Mouse (Mus musculus): ENCODE data around the gene Nap1l4. TPM values are rescaled to one million over a fixed set of nuclear protein-coding genes. Genes with fewer than 3 reads are reported as not detected.

Gene Nap1l4
- polyA plus RNA-seq (2015; fragmentation: Nextera tagmentation; extraction: Ambion mirVana) = 196 and 204 TPM in 2 replicates

DNA sequence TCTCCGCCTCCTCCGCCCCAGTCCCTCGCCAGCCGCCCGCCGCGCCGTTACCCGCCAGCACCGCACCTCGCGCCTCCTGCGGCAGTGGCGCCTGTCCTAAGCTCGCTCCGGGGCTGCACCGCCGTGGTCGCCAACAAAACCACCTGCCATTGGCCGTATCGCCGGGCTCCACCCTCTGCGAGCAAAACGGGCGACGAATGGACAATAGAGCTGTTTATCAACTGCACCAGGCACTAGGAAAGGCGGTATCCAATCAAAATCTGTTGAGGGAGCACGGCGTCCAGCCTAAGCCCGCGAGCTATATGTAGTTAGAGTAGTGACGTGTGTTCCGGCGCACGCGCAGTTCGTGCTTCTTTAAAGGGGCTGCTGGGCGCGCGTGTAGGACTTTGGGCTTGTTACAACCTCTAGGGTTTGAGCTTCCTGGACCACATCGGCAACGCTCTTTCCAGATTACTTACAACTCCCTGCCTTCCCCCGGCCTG, at the start of gene Nap1l4:
TSS of gene Nap1l4 (minus strand) at position 131 of the 482 bp plus-strand sequence.
- H3K4me2 ChIP-seq (ENCODE audit: low read depth, low read length) = peak within 1 kb of the TSS; percentile 90
- no peaks in the 10 kb centered on the region for H3K36me3 ChIP-seq (ENCODE audit: control insufficient read depth, insufficient read depth, low read length)
- no peaks in the 10 kb centered on the region for H3K27me3 ChIP-seq (ENCODE audit: control insufficient read depth, insufficient read depth, low read length)
- peak within 1 kb of the TSS; percentile 97 for H3K27ac ChIP-seq (ENCODE audit: low read length)
- H3K4me3 ChIP-seq (replicated peaks; ENCODE audit: low read length) = peak within 1 kb of the TSS; percentile 99
- H3K4me1 ChIP-seq (ENCODE audit: control insufficient read depth, insufficient read depth, low read length) = peaks cover 24% of the 10 kb centered on the region
- peak; percentile 100 for ATAC-seq (ENCODE audit: insufficient read depth, low FRiP score)
- 1% methylated on average over 43 of the region's 43 CpGs for WGBS
- no peaks in the 10 kb centered on the region for H3K9me3 ChIP-seq (replicated peaks; ENCODE audit: control insufficient read depth, low read length)
- peak within 1 kb of the TSS; percentile 96 for H3K9ac ChIP-seq (ENCODE audit: low read length)

DNA sequence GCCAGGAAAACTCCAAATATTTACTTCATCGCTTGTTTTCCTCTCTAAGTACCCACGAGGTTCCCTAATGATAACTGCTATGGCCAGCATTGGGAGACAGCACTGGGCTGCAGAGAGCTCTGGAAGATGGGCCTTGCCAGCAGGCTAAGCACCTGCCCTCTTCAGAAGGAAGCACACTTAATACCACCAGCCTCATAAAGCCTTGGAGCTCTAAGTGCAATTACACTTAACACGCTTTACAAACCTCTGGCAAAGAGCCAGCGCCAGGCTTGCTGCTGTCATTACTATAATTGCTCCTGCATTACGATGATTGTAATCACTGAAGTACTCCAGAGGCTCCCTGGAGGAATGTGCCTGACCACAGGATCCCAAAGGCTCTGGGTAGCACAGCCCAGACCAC, 46.0 kb upstream of the Nap1l4 start:
- H3K4me3 ChIP-seq (replicated peaks; ENCODE audit: low read length) = no peak overlapping the region
- 66% methylated on average over 5 of the region's 5 CpGs for WGBS
- ATAC-seq (ENCODE audit: insufficient read depth, low FRiP score) = no peak
- no peaks in the 10 kb centered on the region for H3K9me3 ChIP-seq (replicated peaks; ENCODE audit: control insufficient read depth, low read length)
- H3K27me3 ChIP-seq (ENCODE audit: control insufficient read depth, insufficient read depth, low read length) = no peaks in the 10 kb centered on the region
- no peak overlapping the region for H3K4me2 ChIP-seq (ENCODE audit: low read depth, low read length)
- no peaks in the 10 kb centered on the region for H3K36me3 ChIP-seq (ENCODE audit: control insufficient read depth, insufficient read depth, low read length)
- peak overlapping the region; percentile 31; the same call in 1 of the 2 replicates for H3K9ac ChIP-seq (ENCODE audit: low read length)
- H3K27ac ChIP-seq (ENCODE audit: low read length) = no peak overlapping the region
- H3K4me1 ChIP-seq (ENCODE audit: control insufficient read depth, insufficient read depth, low read length) = peaks cover 18% of the 10 kb centered on the region

DNA sequence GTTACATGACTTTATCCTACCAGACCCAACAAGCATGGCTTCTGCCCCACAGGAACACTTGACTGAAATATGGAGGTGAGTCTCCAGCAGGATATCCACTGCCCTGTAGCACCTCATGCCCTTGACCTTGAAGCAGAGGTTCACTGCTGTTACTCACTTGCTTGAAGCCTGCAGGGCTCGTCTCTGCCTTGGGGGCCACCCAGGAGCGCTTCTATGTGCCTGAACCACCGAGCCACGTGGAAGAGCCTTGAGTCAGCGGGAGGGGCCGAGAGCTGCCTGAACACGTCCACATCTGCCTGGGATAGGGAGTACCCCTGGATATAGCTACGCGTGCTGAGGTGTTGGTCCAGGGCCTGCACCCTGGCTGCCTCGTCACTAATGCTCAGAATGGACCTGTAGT, 43.3 kb upstream of the Nap1l4 start:
- Histone ChIP-seq H3K36me3 (ENCODE audit: control insufficient read depth, insufficient read depth, low read length) (peaks cover 6% of the 10 kb centered on the region; the same call in 1 of the 2 replicates), H3K27ac (ENCODE audit: low read length) (no peak overlapping the region), H3K27me3 (ENCODE audit: control insufficient read depth, insufficient read depth, low read length) (no peaks in the 10 kb centered on the region), H3K9ac (ENCODE audit: low read length) (no peak overlapping the region), H3K4me3 (replicated peaks; ENCODE audit: low read length) (no peak overlapping the region), H3K9me3 (replicated peaks; ENCODE audit: control insufficient read depth, low read length) (no peaks in the 10 kb centered on the region), H3K4me1 (ENCODE audit: control insufficient read depth, insufficient read depth, low read length) (peaks cover 4% of the 10 kb centered on the region; the same call in 1 of the 2 replicates), H3K4me2 (ENCODE audit: low read depth, low read length) (no peak overlapping the region)
- WGBS = 77% methylated on average over 10 of the region's 10 CpGs
- ATAC-seq (ENCODE audit: insufficient read depth, low FRiP score) = peak; percentile 36; the same call in 1 of the 2 replicates

DNA sequence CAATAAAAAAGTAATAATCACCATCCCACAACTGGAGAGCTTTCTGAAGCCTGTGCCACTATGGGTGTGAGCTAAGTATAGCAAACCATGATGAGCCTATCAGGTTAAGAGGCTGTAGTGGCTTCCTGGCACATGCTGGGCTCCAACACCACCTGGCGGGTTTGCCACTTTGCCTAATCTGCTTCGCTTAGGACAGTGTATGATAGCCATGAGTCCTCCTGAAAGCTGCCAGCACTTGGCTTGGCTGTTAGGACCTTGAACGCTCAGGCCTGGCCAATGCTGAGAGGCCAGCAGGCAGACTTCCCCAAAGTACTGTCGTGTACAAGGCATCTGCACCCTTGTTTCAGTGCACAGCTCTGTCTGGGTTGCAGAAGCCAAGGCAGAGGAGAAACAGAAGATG, 39.1 kb upstream of the Nap1l4 start:
- Histone ChIP-seq H3K4me3 (replicated peaks; ENCODE audit: low read length) (no peak overlapping the region), H3K27me3 (ENCODE audit: control insufficient read depth, insufficient read depth, low read length) (no peaks in the 10 kb centered on the region), H3K27ac (ENCODE audit: low read length) (no peak overlapping the region), H3K4me2 (ENCODE audit: low read depth, low read length) (no peak overlapping the region), H3K9ac (ENCODE audit: low read length) (no peak overlapping the region), H3K9me3 (replicated peaks; ENCODE audit: control insufficient read depth, low read length) (no peaks in the 10 kb centered on the region), H3K36me3 (ENCODE audit: control insufficient read depth, insufficient read depth, low read length) (peaks cover 15% of the 10 kb centered on the region), H3K4me1 (ENCODE audit: control insufficient read depth, insufficient read depth, low read length) (no peaks in the 10 kb centered on the region)
- no peak for ATAC-seq (ENCODE audit: insufficient read depth, low FRiP score)
- WGBS = 93% methylated on average over 4 of the region's 4 CpGs

DNA sequence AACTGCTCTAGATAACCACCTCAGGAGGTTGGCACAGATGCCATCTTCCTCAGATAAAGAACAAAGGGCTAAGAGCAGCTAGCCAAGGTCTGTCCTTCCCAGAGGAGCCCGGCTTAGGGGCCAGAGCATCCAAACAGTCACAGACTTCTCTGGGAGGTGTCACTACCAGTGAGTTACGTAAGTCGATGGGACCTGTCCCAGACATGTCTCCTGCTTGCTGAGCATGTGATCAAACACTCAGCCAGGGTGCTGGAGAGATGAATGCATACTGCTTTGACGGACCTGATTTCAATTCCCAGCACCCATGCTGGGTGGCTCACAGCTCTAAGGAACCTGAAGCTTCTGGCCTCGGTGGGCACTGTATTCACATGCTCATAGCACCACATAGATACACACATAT, 38.7 kb upstream of the Nap1l4 start:
- Histone ChIP-seq H3K36me3 (ENCODE audit: control insufficient read depth, insufficient read depth, low read length) (peaks cover 20% of the 10 kb centered on the region), H3K9ac (ENCODE audit: low read length) (no peak overlapping the region), H3K4me3 (replicated peaks; ENCODE audit: low read length) (no peak overlapping the region), H3K27ac (ENCODE audit: low read length) (no peak overlapping the region), H3K4me1 (ENCODE audit: control insufficient read depth, insufficient read depth, low read length) (no peaks in the 10 kb centered on the region), H3K27me3 (ENCODE audit: control insufficient read depth, insufficient read depth, low read length) (no peaks in the 10 kb centered on the region), H3K4me2 (ENCODE audit: low read depth, low read length) (no peak overlapping the region), H3K9me3 (replicated peaks; ENCODE audit: control insufficient read depth, low read length) (no peaks in the 10 kb centered on the region)
- WGBS = 91% methylated on average over 5 of the region's 5 CpGs
- ATAC-seq (ENCODE audit: insufficient read depth, low FRiP score) = no peak

- Histone ChIP-seq H3K9me3 (replicated peaks; ENCODE audit: control insufficient read depth, low read length) (no peaks in the 10 kb centered on the region), H3K4me3 (replicated peaks; ENCODE audit: low read length) (no peak overlapping the region), H3K27ac (ENCODE audit: low read length) (no peak overlapping the region), H3K27me3 (ENCODE audit: control insufficient read depth, insufficient read depth, low read length) (no peaks in the 10 kb centered on the region), H3K9ac (ENCODE audit: low read length) (no peak overlapping the region), H3K4me2 (ENCODE audit: low read depth, low read length) (no peak overlapping the region), H3K36me3 (ENCODE audit: control insufficient read depth, insufficient read depth, low read length) (peaks cover 24% of the 10 kb centered on the region), H3K4me1 (ENCODE audit: control insufficient read depth, insufficient read depth, low read length) (no peaks in the 10 kb centered on the region)
- ATAC-seq (ENCODE audit: insufficient read depth, low FRiP score) = no peak
- WGBS = 28% methylated on average over 3 of the region's 3 CpGs
Observed at GRCm38 (mm10) chr7:143583956-143584355, 35.0 kb upstream of the Nap1l4 start.

GRCm38 (mm10) chr7:143583025-143583424, 34.1 kb upstream of the Nap1l4 start:
- Histone ChIP-seq H3K27me3 (ENCODE audit: control insufficient read depth, insufficient read depth, low read length) (no peaks in the 10 kb centered on the region), H3K9me3 (replicated peaks; ENCODE audit: control insufficient read depth, low read length) (no peaks in the 10 kb centered on the region), H3K4me1 (ENCODE audit: control insufficient read depth, insufficient read depth, low read length) (no peaks in the 10 kb centered on the region), H3K4me3 (replicated peaks; ENCODE audit: low read length) (no peak overlapping the region), H3K9ac (ENCODE audit: low read length) (no peak overlapping the region), H3K27ac (ENCODE audit: low read length) (no peak overlapping the region), H3K36me3 (ENCODE audit: control insufficient read depth, insufficient read depth, low read length) (peaks cover 23% of the 10 kb centered on the region), H3K4me2 (ENCODE audit: low read depth, low read length) (no peak overlapping the region)
- 91% methylated on average over 5 of the region's 5 CpGs for WGBS
- no peak for ATAC-seq (ENCODE audit: insufficient read depth, low FRiP score)

GRCm38 (mm10) chr7:143575751-143576150, 26.8 kb upstream of the Nap1l4 start:
- H3K27me3 ChIP-seq (ENCODE audit: control insufficient read depth, insufficient read depth, low read length) = no peaks in the 10 kb centered on the region
- no peak overlapping the region for H3K27ac ChIP-seq (ENCODE audit: low read length)
- no peak for ATAC-seq (ENCODE audit: insufficient read depth, low FRiP score)
- WGBS = 95% methylated on average over 11 of the region's 11 CpGs
- H3K4me2 ChIP-seq (ENCODE audit: low read depth, low read length) = no peak overlapping the region
- H3K9me3 ChIP-seq (replicated peaks; ENCODE audit: control insufficient read depth, low read length) = no peaks in the 10 kb centered on the region
- no peak overlapping the region for H3K4me3 ChIP-seq (replicated peaks; ENCODE audit: low read length)
- H3K36me3 ChIP-seq (ENCODE audit: control insufficient read depth, insufficient read depth, low read length) = peaks cover 29% of the 10 kb centered on the region; the same call in 1 of the 2 replicates
- H3K4me1 ChIP-seq (ENCODE audit: control insufficient read depth, insufficient read depth, low read length) = no peaks in the 10 kb centered on the region
- H3K9ac ChIP-seq (ENCODE audit: low read length) = no peak overlapping the region

GRCm38 (mm10) chr7:143565648-143566039, 16.7 kb upstream of the Nap1l4 start:
- Histone ChIP-seq H3K4me1 (ENCODE audit: control insufficient read depth, insufficient read depth, low read length) (no peaks in the 10 kb centered on the region), H3K36me3 (ENCODE audit: control insufficient read depth, insufficient read depth, low read length) (peaks cover 37% of the 10 kb centered on the region), H3K27ac (ENCODE audit: low read length) (no peak overlapping the region), H3K4me2 (ENCODE audit: low read depth, low read length) (no peak overlapping the region), H3K9ac (ENCODE audit: low read length) (no peak overlapping the region), H3K4me3 (replicated peaks; ENCODE audit: low read length) (no peak overlapping the region), H3K27me3 (ENCODE audit: control insufficient read depth, insufficient read depth, low read length) (no peaks in the 10 kb centered on the region), H3K9me3 (replicated peaks; ENCODE audit: control insufficient read depth, low read length) (no peaks in the 10 kb centered on the region)
- no peak for ATAC-seq (ENCODE audit: insufficient read depth, low FRiP score)
- WGBS = 85% methylated on average over 3 of the region's 3 CpGs

Measured in stomach, embryonic 16.5 days (tissue).